Mouse (Mus musculus) monocyte, adult 2 months (primary cell): Measurements from ENCODE around the gene Prdm11.

Experiments
- DNase-seq, 2 experiments: peaks; one replicate each; pipeline ENCODE4 v3.0.0; 2022; ENCODE audit warnings: low spot score in 2 of 2, low read depth in 1 of 2

Gene Prdm11

GRCm38 (mm10) chr2:93045818-93046508, at the start of gene Prdm11:
TSS of gene Prdm11 (minus strand) at chr2:93046167.
- no peak for DNase-seq

- no peak for DNase-seq
Measured at GRCm38 (mm10) chr2:93092347-93092746, 46.4 kb upstream of the Prdm11 start.

- no peak for DNase-seq
Measured at GRCm38 (mm10) chr2:93091679-93092078, 45.7 kb upstream of the Prdm11 start.

GRCm38 (mm10) chr2:93089379-93090089, 43.6 kb upstream of the Prdm11 start:
- DNase-seq = no peak

- no peak for DNase-seq
Measured at GRCm38 (mm10) chr2:93088006-93088405, 42.0 kb upstream of the Prdm11 start.

GRCm38 (mm10) chr2:93085291-93086027, 39.5 kb upstream of the Prdm11 start:
- DNase-seq = no peak

- no peak for DNase-seq
Measured at GRCm38 (mm10) chr2:93084481-93084880, 38.5 kb upstream of the Prdm11 start.

- no peak for DNase-seq
Measured at GRCm38 (mm10) chr2:93083317-93083716, 37.4 kb upstream of the Prdm11 start.

GRCm38 (mm10) chr2:93082846-93083245, 36.9 kb upstream of the Prdm11 start:
- DNase-seq = no peak

- DNase-seq = no peak
Measured at GRCm38 (mm10) chr2:93080871-93081608, 35.1 kb upstream of the Prdm11 start.

GRCm38 (mm10) chr2:93079394-93079793, 33.4 kb upstream of the Prdm11 start:
- DNase-seq = no peak

- no peak for DNase-seq
Measured at GRCm38 (mm10) chr2:93076578-93076955, 30.6 kb upstream of the Prdm11 start.

- peak in 1 of 2 experiments; percentile 18 for DNase-seq
Measured at GRCm38 (mm10) chr2:93075738-93076577, 30.0 kb upstream of the Prdm11 start.

GRCm38 (mm10) chr2:93071656-93072055, 25.7 kb upstream of the Prdm11 start:
- no peak for DNase-seq

GRCm38 (mm10) chr2:93068942-93069341, 23.0 kb upstream of the Prdm11 start:
- DNase-seq = no peak

GRCm38 (mm10) chr2:93063347-93063746, 17.4 kb upstream of the Prdm11 start:
- no peak for DNase-seq

- DNase-seq = no peak
Measured at GRCm38 (mm10) chr2:93051873-93052272, 5.9 kb upstream of the Prdm11 start.

GRCm38 (mm10) chr2:93048601-93049323, 2.8 kb upstream of the Prdm11 start:
- no peak for DNase-seq

GRCm38 (mm10) chr2:93047491-93048050, 1.6 kb upstream of the Prdm11 start:
- DNase-seq = no peak
